Mouse (Mus musculus) cerebellum, adult 2 months (tissue): ENCODE measurements around the gene Rab3il1.

ENCODE experiments used
- CTCF ChIP-seq: fragments of 200-500 bp; IDR thresholded peaks from 2 replicates; pipeline ENCODE4 v1.5.1; 2011; ENCODE audit warnings: low read depth, mild to moderate bottlenecking, control low read depth, low read length, moderate library complexity, borderline replicate concordance; ENCODE audit not compliant: insufficient read depth
- POLR2A ChIP-seq: fragments of 200-500 bp; IDR thresholded peaks from 2 replicates; pipeline ENCODE4 v1.6.1; 2011; ENCODE audit warnings: low read length, control low read depth, borderline replicate concordance; ENCODE audit not compliant: insufficient read depth

- TF ChIP-seq CTCF = no peak
- no peak for TF ChIP-seq POLR2A
These were observed at the start of gene Rab3il1, which contains the start of gene Best1 for GRCm38 (mm10) chr19:10001206-10001969.
